Mouse (Mus musculus): Measurements from ENCODE around the gene Alk. TPM values are rescaled to one million over a fixed set of nuclear protein-coding genes. Genes with fewer than 3 reads are reported as not detected.

Alk gene
- polyA plus RNA-seq, 2 experiments = 0.02 to 0.03 TPM

DNA sequence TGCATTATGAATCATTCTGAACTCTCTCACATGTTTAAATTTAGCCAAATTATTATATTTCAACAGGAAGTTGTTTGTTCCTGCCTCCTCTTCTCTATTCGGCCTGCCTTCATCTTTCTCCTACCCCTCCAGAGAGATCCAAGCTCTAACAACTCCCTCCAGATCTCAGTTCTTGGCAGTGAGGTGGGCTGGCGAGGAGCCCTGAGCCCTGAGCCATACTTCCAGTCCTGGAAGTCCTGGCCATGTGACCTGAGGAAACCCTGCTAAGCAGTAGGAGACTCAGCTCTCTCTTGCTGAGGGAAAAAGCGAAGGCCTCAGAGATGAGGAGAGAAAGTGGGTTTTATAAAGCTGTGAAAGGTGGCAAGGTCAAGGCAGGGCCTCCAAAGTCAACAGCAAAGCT lies 689.9 kb downstream of the Alk start:
- no peak overlapping the region for H3K9ac ChIP-seq (replicated peaks)
- H3K4me1 ChIP-seq (replicated peaks; ENCODE audit: control insufficient read depth in 2 of 2, insufficient read depth in 2 of 2, low read length in 1 of 2) = no peaks in the 10 kb centered on the region
- TF ChIP-seq EP300 (IDR thresholded peaks at IDR 0.05; ENCODE audit: low read depth) (no peak), CTCF (IDR thresholded peaks at IDR 0.05; ENCODE audit: low read depth) (no peak)
- H3K27ac ChIP-seq = no peak overlapping the region
- H3K9me3 ChIP-seq (ENCODE audit: control insufficient read depth, low read length) = no peaks in the 10 kb centered on the region
- WGBS (ENCODE audit: insufficient replicate concordance) = 56% methylated on average over 3 of the region's 3 CpGs
- H3K4me2 ChIP-seq (ENCODE audit: low read depth) = no peak overlapping the region
- H3K4me3 ChIP-seq (ENCODE audit: insufficient read depth in 1 of 2, low read depth in 2 of 2, low read length in 2 of 2) = no peak overlapping the region
- DNase-seq (ENCODE audit: low read depth in 3 of 3, low spot score in 3 of 3) = no peak
- no peak for ATAC-seq (ENCODE audit: insufficient read depth)
- H3K27me3 ChIP-seq (ENCODE audit: control insufficient read depth, insufficient read depth, low read length) = no peaks in the 10 kb centered on the region
- no peaks in the 10 kb centered on the region for H3K36me3 ChIP-seq (replicated peaks; ENCODE audit: control insufficient read depth, insufficient read depth, low read depth)

GRCm38 (mm10) chr17:71913188-71913587 lies 691.2 kb downstream of the Alk start:
- no peak for ATAC-seq (ENCODE audit: insufficient read depth)
- no peak for DNase-seq (ENCODE audit: low read depth in 3 of 3, low spot score in 3 of 3)
- no peak for TF ChIP-seq EP300 (IDR thresholded peaks at IDR 0.05; ENCODE audit: low read depth)
- TF ChIP-seq CTCF (IDR thresholded peaks at IDR 0.05; ENCODE audit: low read depth) = no peak
- Histone ChIP-seq H3K9ac (replicated peaks) (no peak overlapping the region), H3K4me1 (replicated peaks; ENCODE audit: control insufficient read depth in 2 of 2, insufficient read depth in 2 of 2, low read length in 1 of 2) (no peaks in the 10 kb centered on the region), H3K27ac (no peak overlapping the region), H3K27me3 (ENCODE audit: control insufficient read depth, insufficient read depth, low read length) (no peaks in the 10 kb centered on the region), H3K36me3 (replicated peaks; ENCODE audit: control insufficient read depth, insufficient read depth, low read depth) (no peaks in the 10 kb centered on the region), H3K9me3 (ENCODE audit: control insufficient read depth, low read length) (no peaks in the 10 kb centered on the region), H3K4me2 (ENCODE audit: low read depth) (no peak overlapping the region), H3K4me3 (ENCODE audit: insufficient read depth in 1 of 2, low read depth in 2 of 2, low read length in 2 of 2) (no peak overlapping the region)
- WGBS (ENCODE audit: insufficient replicate concordance) = 9% methylated on average over 3 of the region's 3 CpGs

- DNase-seq (ENCODE audit: low read depth in 3 of 3, low spot score in 3 of 3) = no peak
- Histone ChIP-seq H3K4me1 (replicated peaks; ENCODE audit: control insufficient read depth in 2 of 2, insufficient read depth in 2 of 2, low read length in 1 of 2) (no peaks in the 10 kb centered on the region), H3K27me3 (ENCODE audit: control insufficient read depth, insufficient read depth, low read length) (no peaks in the 10 kb centered on the region), H3K36me3 (replicated peaks; ENCODE audit: control insufficient read depth, insufficient read depth, low read depth) (no peaks in the 10 kb centered on the region), H3K4me3 (ENCODE audit: insufficient read depth in 1 of 2, low read depth in 2 of 2, low read length in 2 of 2) (no peak overlapping the region), H3K9me3 (ENCODE audit: control insufficient read depth, low read length) (no peaks in the 10 kb centered on the region), H3K4me2 (ENCODE audit: low read depth) (no peak overlapping the region), H3K27ac (no peak overlapping the region), H3K9ac (replicated peaks) (no peak overlapping the region)
- no peak for ATAC-seq (ENCODE audit: insufficient read depth)
- 20% methylated on average over 3 of the region's 3 CpGs for WGBS (ENCODE audit: insufficient replicate concordance)
- TF ChIP-seq EP300 (IDR thresholded peaks at IDR 0.05; ENCODE audit: low read depth) = no peak
- TF ChIP-seq CTCF (IDR thresholded peaks at IDR 0.05; ENCODE audit: low read depth) = peak; percentile 54
These were observed 695.3 kb downstream of the Alk start for GRCm38 (mm10) chr17:71909107-71909506.

DNA sequence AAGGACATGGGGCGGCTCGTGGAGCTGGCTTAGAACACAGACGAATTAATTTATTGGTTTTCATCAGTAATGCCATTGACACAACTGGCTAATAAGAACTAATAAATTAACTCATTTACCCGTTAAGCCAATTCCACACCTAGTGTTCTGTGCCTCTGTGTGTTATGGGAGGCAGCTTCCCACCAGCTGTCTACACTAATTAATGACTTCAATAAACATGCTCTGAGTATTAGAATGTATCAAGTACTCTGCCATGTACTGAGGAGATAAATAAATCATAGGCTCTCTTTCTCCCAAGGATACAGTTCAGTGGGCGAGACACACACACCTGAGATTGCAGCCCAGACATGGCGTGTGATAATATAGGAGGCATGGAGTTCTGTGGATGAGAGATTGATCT lies 723.1 kb downstream of the Alk start:
- H3K36me3 ChIP-seq (replicated peaks; ENCODE audit: control insufficient read depth, insufficient read depth, low read depth) = no peaks in the 10 kb centered on the region

DNA sequence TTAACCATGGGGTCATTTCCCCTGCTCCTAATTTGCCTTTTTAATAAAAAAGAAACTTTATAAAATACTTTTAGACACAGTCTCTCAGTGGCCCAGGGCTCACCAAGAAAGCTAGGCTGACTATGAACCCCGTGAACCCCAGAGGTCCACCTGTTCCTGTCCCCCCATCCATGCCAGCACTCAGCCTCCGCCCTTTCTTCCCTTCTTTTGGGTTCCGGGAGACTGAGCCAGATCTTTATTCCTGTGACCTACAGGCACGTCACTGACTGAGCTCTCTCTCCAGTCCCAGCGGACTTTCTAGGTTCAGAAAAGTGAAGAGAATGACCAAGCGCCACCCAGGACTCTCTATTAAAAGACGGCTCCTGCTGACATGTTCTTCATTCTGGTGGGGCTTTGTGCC lies 728.9 kb downstream of the Alk start:
- H3K36me3 ChIP-seq (replicated peaks; ENCODE audit: control insufficient read depth, insufficient read depth, low read depth) = no peaks in the 10 kb centered on the region
- no peak for DNase-seq (ENCODE audit: low read depth in 3 of 3, low spot score in 3 of 3)
- H3K9ac ChIP-seq (replicated peaks) = no peak overlapping the region
- no peak overlapping the region for H3K4me2 ChIP-seq (ENCODE audit: low read depth)
- TF ChIP-seq CTCF (IDR thresholded peaks at IDR 0.05; ENCODE audit: low read depth) (no peak), EP300 (IDR thresholded peaks at IDR 0.05; ENCODE audit: low read depth) (no peak)
- H3K9me3 ChIP-seq (ENCODE audit: control insufficient read depth, low read length) = no peaks in the 10 kb centered on the region
- H3K27ac ChIP-seq = no peak overlapping the region
- no peaks in the 10 kb centered on the region for H3K27me3 ChIP-seq (ENCODE audit: control insufficient read depth, insufficient read depth, low read length)
- H3K4me1 ChIP-seq (replicated peaks; ENCODE audit: control insufficient read depth in 2 of 2, insufficient read depth in 2 of 2, low read length in 1 of 2) = no peaks in the 10 kb centered on the region
- ATAC-seq (ENCODE audit: insufficient read depth) = no peak
- WGBS (ENCODE audit: insufficient replicate concordance) = 65% methylated on average over 7 of the region's 7 CpGs
- no peak overlapping the region for H3K4me3 ChIP-seq (ENCODE audit: insufficient read depth in 1 of 2, low read depth in 2 of 2, low read length in 2 of 2)

More for the DNA sequence above, 723.1 kb downstream of the Alk start:
- H3K4me2 ChIP-seq (ENCODE audit: low read depth) = no peak overlapping the region
- H3K4me1 ChIP-seq (replicated peaks; ENCODE audit: control insufficient read depth in 2 of 2, insufficient read depth in 2 of 2, low read length in 1 of 2) = no peaks in the 10 kb centered on the region
- no peak overlapping the region for H3K9ac ChIP-seq (replicated peaks)
- TF ChIP-seq CTCF (IDR thresholded peaks at IDR 0.05; ENCODE audit: low read depth) (no peak), EP300 (IDR thresholded peaks at IDR 0.05; ENCODE audit: low read depth) (no peak)
- ATAC-seq (ENCODE audit: insufficient read depth) (no peak), DNase-seq (ENCODE audit: low read depth in 3 of 3, low spot score in 3 of 3) (no peak)
- no peak overlapping the region for H3K27ac ChIP-seq
- 68% methylated on average over 6 of the region's 6 CpGs for WGBS (ENCODE audit: insufficient replicate concordance)
- no peak overlapping the region for H3K4me3 ChIP-seq (ENCODE audit: insufficient read depth in 1 of 2, low read depth in 2 of 2, low read length in 2 of 2)
- no peaks in the 10 kb centered on the region for H3K9me3 ChIP-seq (ENCODE audit: control insufficient read depth, low read length)
- H3K27me3 ChIP-seq (ENCODE audit: control insufficient read depth, insufficient read depth, low read length) = no peaks in the 10 kb centered on the region

Measured in liver, embryonic 14.5 days (tissue).